Mouse (Mus musculus) brain, embryonic 14.5 days (tissue): ENCODE measurements around the gene Bcorl1.

Experiments
- CTCF ChIP-seq: fragments of 200-500 bp; IDR thresholded peaks from 2 replicates; pipeline ENCODE4 v1.5.1; 2012; ENCODE audit warnings: inconsistent platforms, mild to moderate bottlenecking, moderate library complexity, borderline replicate concordance; ENCODE audit not compliant: insufficient read depth, insufficient read length; ENCODE audit errors: extremely low read depth
- POLR2A ChIP-seq: fragments of 200-500 bp; IDR thresholded peaks from 2 replicates; pipeline ENCODE4 v1.6.1; 2012; ENCODE audit warnings: mild to moderate bottlenecking, inconsistent platforms, borderline replicate concordance; ENCODE audit not compliant: poor library complexity, insufficient read depth, insufficient read length, severe bottlenecking; ENCODE audit errors: extremely low read depth

DNA sequence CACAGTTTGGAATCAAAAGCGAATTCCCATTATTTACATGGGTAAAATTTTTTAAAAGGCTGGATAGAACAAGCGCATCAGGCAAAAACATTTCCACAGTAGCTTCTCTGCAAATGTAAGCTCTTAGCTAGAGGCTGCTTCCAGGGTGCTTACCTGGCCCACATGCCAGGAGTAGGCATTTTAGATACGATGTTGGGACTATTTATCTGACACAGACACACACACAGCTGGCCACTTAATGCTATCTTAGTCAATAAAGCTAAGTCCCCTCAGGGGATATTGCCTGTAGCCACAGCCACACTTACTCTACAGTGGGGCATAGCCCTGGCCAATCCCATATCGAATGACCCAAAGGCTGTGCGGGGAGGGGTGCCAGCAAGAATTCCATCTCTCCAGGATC, 29.4 kb upstream of the Bcorl1 start:
- TF ChIP-seq POLR2A (no peak), CTCF (no peak)
